Mouse (Mus musculus) liver, embryonic 16.5 days (tissue): Measurements from ENCODE around the gene Lrrc10. TPM values are rescaled to one million over a fixed set of nuclear protein-coding genes. Genes with fewer than 3 reads are reported as not detected.
"Not testable (repeated sequence)": the region's sequence is repeated elsewhere in the genome, so short reads cannot be mapped to it uniquely, and the experiment has no call there.

Experiments
- ATAC-seq: fragments of 200-750 bp; cut with Nextera tagmentation; 2 replicates; pipeline ENCODE4 v1.8.0; 2017; ENCODE audit warnings: low read depth, mild to moderate bottlenecking, moderate number of reproducible peaks, moderate library complexity
- H3K27ac ChIP-seq: fragments of 300-500 bp; sonication (generic); 2 replicates; pipeline ENCODE4 v1.5.1; 2014; ENCODE audit warnings: mild to moderate bottlenecking, low read length
- H3K27me3 ChIP-seq: fragments of 300-500 bp; sonication (generic); 2 replicates; pipeline ENCODE4 v1.6.1; 2014; ENCODE audit warnings: low read depth, low read length, mixed read lengths; ENCODE audit not compliant: control insufficient read depth, insufficient read depth
- H3K36me3 ChIP-seq: fragments of 300-500 bp; sonication (generic); 2 replicates; pipeline ENCODE4 v1.6.1; 2014; ENCODE audit warnings: mild to moderate bottlenecking; ENCODE audit not compliant: control insufficient read depth, insufficient read depth
- H3K4me1 ChIP-seq: fragments of 300-500 bp; sonication (generic); 2 replicates; pipeline ENCODE4 v1.6.1; 2014; ENCODE audit warnings: low read depth, low read length, mixed read lengths; ENCODE audit not compliant: control insufficient read depth
- H3K4me2 ChIP-seq: fragments of 300-500 bp; sonication (generic); 2 replicates; pipeline ENCODE4 v1.6.1; 2014; ENCODE audit warnings: low read depth, low read length, mixed read lengths
- H3K4me3 ChIP-seq: fragments of 300-500 bp; sonication (generic); 2 replicates; pipeline ENCODE4 v1.5.1; 2014; ENCODE audit warnings: low read depth, mild to moderate bottlenecking, low read length
- H3K9ac ChIP-seq: fragments of 300-500 bp; sonication (generic); 2 replicates; pipeline ENCODE4 v1.6.1; 2014; ENCODE audit warnings: low read depth, low read length
- H3K9me3 ChIP-seq: fragments of 300-500 bp; sonication (generic); replicated peaks from 2 replicates; pipeline ENCODE4 v1.6.1; 2016; ENCODE audit warnings: low read length; ENCODE audit not compliant: control insufficient read depth
- WGBS: fragments of 180-500 bp; shearing (Covaris S2); extraction: QIAGEN DNeasy Blood & Tissue Kit; methylation state at CpG from one replicate; pipeline ENCODE4 v1.1.7; 2014; ENCODE audit not compliant: insufficient replicate concordance; 5-methylcytosine and 5-hydroxymethylcytosine counted together
- polyA plus RNA-seq: library from polyadenylated mRNA; unstranded; fragments of >200 nt; fragmentation: Nextera tagmentation; extraction: Ambion mirVana; gene quantifications from 2 replicates; pipeline ENCODE4 v1.2.1, GENCODE M21; 2015

The Lrrc10 gene
- polyA plus RNA-seq, 1 experiment from 2014 or later = not detected

DNA sequence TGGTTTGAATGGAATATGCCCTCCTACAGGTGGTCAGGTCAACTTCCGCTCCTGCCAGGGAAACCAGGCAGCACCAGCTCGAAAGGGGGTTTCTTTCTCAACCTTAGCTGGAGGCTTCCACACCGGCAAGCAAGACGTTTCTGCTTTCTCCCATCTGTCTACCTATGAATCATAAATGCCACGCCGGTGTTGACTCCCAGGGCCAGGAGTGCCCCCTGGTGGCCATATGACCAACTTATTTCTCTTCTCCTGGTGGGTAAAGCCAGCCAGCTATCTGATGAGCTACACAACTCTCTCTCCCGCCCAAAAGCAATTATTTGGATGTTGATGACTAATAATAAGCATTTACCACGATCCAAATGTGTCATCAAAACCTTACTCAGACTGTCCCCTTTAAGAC, 11.4 kb upstream of the Lrrc10 start:
- WGBS = 15% methylated on average over 8 of the region's 8 CpGs
- Histone ChIP-seq H3K4me3 (no peak overlapping the region), H3K4me1 (no peaks in the 10 kb centered on the region), H3K9me3 (no peaks in the 10 kb centered on the region), H3K4me2 (no peak overlapping the region), H3K27ac (no peak overlapping the region), H3K36me3 (no peaks in the 10 kb centered on the region), H3K27me3 (no peaks in the 10 kb centered on the region), H3K9ac (no peak overlapping the region)
- ATAC-seq = no peak; the same call in 1 of the 2 replicates

GRCm38 (mm10) chr10:117040355-117040754, 4.8 kb upstream of the Lrrc10 start:
- Histone ChIP-seq H3K9ac (no peak overlapping the region), H3K4me1 (no peaks in the 10 kb centered on the region), H3K9me3 (no peaks in the 10 kb centered on the region), H3K4me2 (no peak overlapping the region), H3K27me3 (peaks cover 3% of the 10 kb centered on the region; the same call in 1 of the 2 replicates), H3K27ac (no peak overlapping the region), H3K36me3 (no peaks in the 10 kb centered on the region), H3K4me3 (no peak overlapping the region)
- no peak for ATAC-seq
- 60% methylated on average over 6 of the region's 6 CpGs for WGBS

DNA sequence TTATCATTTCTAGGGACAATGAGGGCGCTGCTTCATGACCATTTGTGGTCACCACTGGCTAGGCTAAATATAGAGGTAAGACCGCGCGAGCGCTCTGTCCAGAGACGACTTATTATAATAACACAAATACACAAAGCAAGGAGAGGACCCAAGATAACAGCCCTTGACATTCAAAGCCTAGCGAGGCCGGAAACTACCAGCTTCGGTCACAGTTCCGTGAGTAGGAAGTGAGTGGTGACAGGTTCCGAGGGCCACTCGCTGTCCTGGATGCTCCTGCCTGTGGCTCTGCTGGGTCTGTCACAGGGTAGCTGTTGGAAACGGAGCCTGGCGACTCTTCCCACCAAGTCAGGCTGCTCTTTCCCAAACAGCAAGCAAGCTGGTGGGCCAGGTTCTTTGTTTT, 2.8 kb upstream of the Lrrc10 start:
- Histone ChIP-seq H3K4me2 (no peak overlapping the region), H3K9ac (no peak overlapping the region), H3K4me3 (no peak overlapping the region), H3K4me1 (no peaks in the 10 kb centered on the region), H3K27me3 (peaks cover 7% of the 10 kb centered on the region), H3K9me3 (no peaks in the 10 kb centered on the region), H3K36me3 (no peaks in the 10 kb centered on the region), H3K27ac (no peak overlapping the region)
- no peak for ATAC-seq
- WGBS = 44% methylated on average over 14 of the region's 14 CpGs

- not testable (repeated sequence) for H3K9ac ChIP-seq, H3K4me2 ChIP-seq, H3K36me3 ChIP-seq, H3K27me3 ChIP-seq, H3K27ac ChIP-seq, H3K4me1 ChIP-seq, H3K9me3 ChIP-seq, H3K4me3 ChIP-seq
- peak; percentile 39; the same call in 1 of the 2 replicates for ATAC-seq
- WGBS = 43% methylated on average over 15 of the region's 16 CpGs
These were observed 1.5 kb upstream of the Lrrc10 start for GRCm38 (mm10) chr10:117043497-117044166.

DNA sequence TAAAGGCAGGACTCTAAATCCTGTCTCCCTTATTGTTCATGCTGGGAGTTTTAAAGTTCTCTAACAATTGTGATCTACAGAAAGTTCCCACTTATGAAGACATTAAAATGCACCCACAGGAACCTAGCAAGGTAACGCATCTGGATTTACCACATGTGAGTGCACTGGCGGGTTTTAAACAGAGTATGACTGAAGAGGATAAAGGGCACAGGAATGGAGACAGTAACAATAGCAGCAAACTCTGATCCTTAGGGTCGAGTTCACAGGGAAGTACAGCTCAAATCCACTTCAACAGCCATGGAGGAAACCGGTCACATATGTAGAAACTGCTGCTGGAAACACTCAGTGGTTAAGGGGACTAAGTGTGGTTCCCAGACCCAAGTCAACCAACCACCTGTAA, 4.1 kb downstream of the Lrrc10 start:
- WGBS = 65% methylated on average over 4 of the region's 4 CpGs
- ATAC-seq = no peak
- H3K4me1 ChIP-seq = no peaks in the 10 kb centered on the region
- no peak overlapping the region for H3K27ac ChIP-seq
- H3K4me3 ChIP-seq = no peak overlapping the region
- H3K36me3 ChIP-seq = peaks cover 45% of the 10 kb centered on the region
- H3K4me2 ChIP-seq = no peak overlapping the region
- H3K27me3 ChIP-seq = peaks cover 7% of the 10 kb centered on the region
- H3K9me3 ChIP-seq = no peaks in the 10 kb centered on the region
- H3K9ac ChIP-seq = no peak overlapping the region

DNA sequence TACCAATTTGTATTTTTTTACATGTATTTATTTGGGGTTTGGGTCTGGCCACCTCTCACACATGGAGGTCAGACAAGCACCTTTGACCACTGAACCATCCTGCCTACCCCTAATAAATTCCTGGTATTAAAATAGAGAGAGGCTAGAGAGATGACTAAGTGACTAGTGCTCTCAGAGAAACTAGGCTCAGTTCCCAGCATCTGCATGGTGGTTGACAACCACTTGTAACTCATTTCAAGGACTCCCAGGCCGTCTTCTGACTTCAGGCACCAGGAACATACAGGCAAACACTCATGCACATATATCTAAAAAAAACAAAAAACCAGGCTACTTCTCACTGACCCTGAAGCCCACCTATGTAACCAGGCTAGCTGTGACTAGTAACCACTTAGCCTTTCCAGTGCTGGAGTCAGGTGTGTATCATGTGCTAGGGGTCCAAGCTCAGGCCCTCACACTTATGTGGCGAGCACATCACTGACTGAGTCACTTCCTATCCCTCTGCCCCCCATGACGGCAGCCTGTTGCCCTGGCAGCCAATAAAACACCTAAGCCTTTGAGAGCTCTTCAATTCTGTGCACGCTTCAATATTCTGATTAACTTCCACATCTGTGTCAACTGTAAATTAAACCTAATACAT, 4.9 kb downstream of the Lrrc10 start:
- H3K27ac ChIP-seq = no peak overlapping the region
- H3K27me3 ChIP-seq = peaks cover 6% of the 10 kb centered on the region
- WGBS = 68% methylated on average over 4 of the region's 4 CpGs

GRCm38 (mm10) chr10:117055668-117056067, 10.5 kb downstream of the Lrrc10 start:
- Histone ChIP-seq H3K9me3 (no peaks in the 10 kb centered on the region), H3K9ac (no peak overlapping the region), H3K4me2 (no peak overlapping the region), H3K36me3 (peaks cover 90% of the 10 kb centered on the region), H3K4me3 (no peak overlapping the region), H3K27ac (no peak overlapping the region), H3K27me3 (no peaks in the 10 kb centered on the region), H3K4me1 (peaks cover 4% of the 10 kb centered on the region; the same call in 1 of the 2 replicates)
- 87% methylated on average over 4 of the region's 4 CpGs for WGBS
- no peak for ATAC-seq

More for the DNA sequence above, 4.9 kb downstream of the Lrrc10 start:
- H3K4me1 ChIP-seq = no peaks in the 10 kb centered on the region
- peaks cover 51% of the 10 kb centered on the region for H3K36me3 ChIP-seq
- no peak overlapping the region for H3K4me2 ChIP-seq
- H3K4me3 ChIP-seq = no peak overlapping the region
- H3K9ac ChIP-seq = no peak overlapping the region
- H3K9me3 ChIP-seq = no peaks in the 10 kb centered on the region
- no peak for ATAC-seq

DNA sequence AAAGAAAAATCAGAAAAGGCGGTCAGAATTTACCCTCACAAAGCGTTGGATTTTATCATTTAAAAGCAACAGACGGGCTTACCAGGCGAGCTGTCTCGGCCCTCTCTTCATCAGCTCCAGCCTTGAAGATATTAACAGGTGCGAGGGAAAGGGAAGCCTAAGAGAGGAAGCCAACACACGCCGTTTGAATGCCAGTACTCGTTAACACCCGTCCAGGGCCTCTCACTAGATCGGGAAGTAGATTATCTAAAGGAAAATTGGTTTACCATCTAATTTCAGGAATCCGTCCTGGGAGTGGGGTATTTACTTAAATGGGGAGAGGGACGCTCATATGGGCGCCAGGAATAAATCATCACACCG, 17.7 kb downstream of the Lrrc10 start:
- Histone ChIP-seq H3K27ac (peak overlapping the region; percentile 81), H3K4me3 (peak overlapping the region; percentile 86), H3K36me3 (peaks cover 36% of the 10 kb centered on the region), H3K9me3 (no peaks in the 10 kb centered on the region), H3K9ac (peak overlapping the region; percentile 79), H3K4me2 (peak overlapping the region; percentile 93), H3K4me1 (peaks cover 7% of the 10 kb centered on the region; the same call in 1 of the 2 replicates), H3K27me3 (no peaks in the 10 kb centered on the region)
- peak; percentile 17 for ATAC-seq
- 1% methylated on average over 15 of the region's 15 CpGs for WGBS

DNA sequence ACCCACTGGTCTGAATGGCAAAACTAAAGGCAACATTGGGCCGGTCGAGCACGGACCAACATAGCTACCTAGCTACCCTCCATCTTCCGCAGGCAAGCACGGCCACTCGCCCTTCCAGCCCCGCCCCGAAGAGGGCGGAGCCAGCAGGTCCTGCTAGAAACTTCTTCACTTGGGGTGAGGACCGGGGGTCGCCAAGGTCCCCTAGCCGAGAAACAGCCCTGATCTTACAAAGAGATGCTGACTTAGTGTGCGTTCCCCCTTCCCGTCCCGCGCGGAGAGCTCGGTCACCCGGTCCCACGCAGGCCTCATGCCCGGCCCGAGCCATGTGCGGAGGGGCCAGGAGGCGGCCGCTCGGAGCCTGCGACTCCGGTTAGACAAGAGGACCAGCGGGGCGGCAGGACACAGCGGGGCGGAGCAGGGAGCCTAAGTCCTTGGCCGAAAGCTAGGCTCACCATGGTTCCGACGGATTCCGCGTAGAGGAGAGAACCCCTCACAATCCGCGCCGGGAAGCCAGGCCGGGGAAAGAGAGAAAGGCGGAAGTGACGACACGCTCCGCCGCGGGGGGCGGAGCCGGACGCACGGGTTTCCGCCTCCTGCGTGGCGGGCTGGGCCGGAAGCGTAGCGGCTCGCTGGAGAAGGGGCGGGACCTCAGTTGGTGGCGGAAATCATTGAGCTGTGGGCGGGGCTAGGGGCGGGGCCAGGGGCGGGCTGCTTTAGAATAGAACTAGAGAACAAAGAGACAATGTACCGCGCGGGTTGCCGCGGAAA, 18.3 kb downstream of the Lrrc10 start, which contains the start of gene Cct2:
Cct2 (minus strand) TSS at position 561 of the 768 bp plus-strand sequence.
- Histone ChIP-seq H3K9me3 (no peaks in the 10 kb centered on the region), H3K27ac (peak within 1 kb of the TSS; percentile 81), H3K4me3 (peak within 1 kb of the TSS; percentile 86), H3K27me3 (no peaks in the 10 kb centered on the region), H3K4me2 (peak within 1 kb of the TSS; percentile 93), H3K4me1 (peaks cover 7% of the 10 kb centered on the region; the same call in 1 of the 2 replicates), H3K36me3 (peaks cover 32% of the 10 kb centered on the region), H3K9ac (peak within 1 kb of the TSS; percentile 79)
- WGBS = under 1% methylated on average over 68 of the region's 68 CpGs
- ATAC-seq = peak; percentile 93
